Mouse (Mus musculus): ENCODE measurements around the gene Slc10a6.

Gene Slc10a6

GRCm38 (mm10) chr5:103620301-103620973 is 8.8 kb downstream of the Slc10a6 start:
- DNase-seq (ENCODE audit: low spot score in 2 of 2), result peak; percentile 66 to 70

GRCm38 (mm10) chr5:103617191-103617590 is 12.0 kb downstream of the Slc10a6 start:
- no peak for DNase-seq (ENCODE audit: low spot score in 2 of 2)

- no peak for DNase-seq (ENCODE audit: low spot score in 2 of 2)
Measured at GRCm38 (mm10) chr5:103614356-103614755, 14.8 kb downstream of the Slc10a6 start.

DNA sequence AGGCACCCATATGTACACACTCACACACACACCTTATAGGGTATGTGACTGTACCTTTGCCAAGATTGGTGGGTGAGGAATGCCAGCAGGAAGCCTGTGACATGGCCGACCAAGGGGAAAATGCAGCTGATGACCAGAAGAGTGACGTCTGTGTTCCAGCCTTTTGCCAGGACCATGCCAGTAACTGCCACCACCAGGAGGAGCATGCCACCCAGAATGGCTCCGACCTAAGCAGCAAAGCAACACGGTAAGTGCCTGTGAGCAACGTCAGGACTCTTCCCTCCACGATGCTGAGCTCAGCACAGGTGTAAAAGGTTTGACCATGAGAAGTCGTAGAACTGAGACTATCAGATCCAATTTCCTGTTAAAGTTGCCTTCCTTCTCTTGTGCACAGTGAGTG is 16.9 kb downstream of the Slc10a6 start:
- no peak for DNase-seq (ENCODE audit: low spot score in 2 of 2)

DNA sequence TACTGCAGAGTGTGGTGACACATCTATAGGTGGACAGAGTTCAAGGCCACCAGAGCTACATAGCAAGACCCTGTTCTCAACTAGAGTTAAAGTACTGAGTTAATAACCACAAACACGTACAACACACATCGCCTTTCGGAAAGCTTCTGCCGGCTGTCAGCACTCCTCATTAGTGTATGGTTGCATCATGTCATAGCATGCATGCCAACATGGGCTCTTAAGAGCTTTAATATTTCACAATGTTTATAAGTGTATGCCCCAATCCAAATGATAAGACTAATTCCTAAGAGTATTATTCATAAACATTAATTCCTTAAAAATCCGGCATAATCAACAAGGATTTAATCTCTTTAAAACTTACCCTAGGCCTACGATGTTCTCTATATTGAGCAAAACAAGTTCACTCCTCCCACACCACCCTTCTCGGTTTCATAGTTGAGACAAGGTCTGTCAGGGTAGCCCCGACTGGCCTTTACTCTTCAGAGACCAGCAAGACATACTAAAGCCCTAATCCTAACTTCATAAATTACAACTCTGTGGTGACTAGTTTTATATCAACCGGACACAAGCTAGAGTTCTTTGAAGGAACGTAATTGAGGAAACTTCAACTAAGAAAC is 18.2 kb downstream of the Slc10a6 start:
- DNase-seq (ENCODE audit: low spot score in 2 of 2), result no peak

GRCm38 (mm10) chr5:103610148-103610547 is 19.1 kb downstream of the Slc10a6 start:
- no peak for DNase-seq (ENCODE audit: low spot score in 2 of 2)

- no peak for DNase-seq (ENCODE audit: low spot score in 2 of 2)
Measured at GRCm38 (mm10) chr5:103605707-103606106, 23.5 kb downstream of the Slc10a6 start.

DNA sequence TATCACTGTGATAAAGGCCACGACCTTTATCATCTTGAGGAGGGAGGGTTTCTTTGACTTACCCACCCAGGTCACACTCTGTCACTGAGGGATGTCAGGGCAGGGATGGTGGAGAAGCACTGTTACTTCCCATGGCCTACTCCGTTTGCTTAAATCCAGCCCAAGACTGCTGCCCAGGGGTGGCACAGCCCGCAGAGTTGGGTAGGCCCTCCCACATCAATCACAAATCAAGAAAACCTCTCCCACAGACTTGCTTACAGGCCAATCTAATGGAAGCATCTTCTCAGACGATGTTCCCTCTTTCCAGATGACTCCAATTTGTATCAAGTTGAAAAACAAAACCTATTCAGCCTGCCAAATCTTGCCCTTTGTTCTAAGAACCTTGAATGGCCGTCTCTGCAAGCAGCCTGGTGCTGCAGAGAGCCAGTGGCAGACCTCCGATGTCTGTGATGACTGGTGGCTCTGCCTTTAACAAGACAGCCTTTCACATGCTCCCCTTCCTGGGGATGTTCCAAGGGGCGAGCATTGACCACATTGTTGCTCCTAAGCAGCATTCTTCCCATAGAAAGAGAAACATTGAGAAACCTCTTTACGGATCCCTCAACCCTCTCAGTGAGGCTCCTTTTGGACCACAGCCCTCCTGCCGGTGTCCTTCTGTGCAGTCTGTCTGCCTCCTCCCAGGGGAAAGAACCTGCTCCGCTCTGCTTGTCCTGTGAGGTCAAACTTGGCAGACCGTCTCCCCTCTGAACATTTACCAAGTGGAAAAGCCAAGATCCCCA is 25.9 kb downstream of the Slc10a6 start:
- DNase-seq (ENCODE audit: low spot score in 2 of 2), result no peak

- no peak for DNase-seq (ENCODE audit: low spot score in 2 of 2)
Measured at GRCm38 (mm10) chr5:103598881-103599280, 30.3 kb downstream of the Slc10a6 start.

GRCm38 (mm10) chr5:103598264-103598663 is 30.9 kb downstream of the Slc10a6 start:
- no peak for DNase-seq (ENCODE audit: low spot score in 2 of 2)

- DNase-seq (ENCODE audit: low spot score in 2 of 2), result no peak
Measured at GRCm38 (mm10) chr5:103597604-103598003, 31.6 kb downstream of the Slc10a6 start.

DNA sequence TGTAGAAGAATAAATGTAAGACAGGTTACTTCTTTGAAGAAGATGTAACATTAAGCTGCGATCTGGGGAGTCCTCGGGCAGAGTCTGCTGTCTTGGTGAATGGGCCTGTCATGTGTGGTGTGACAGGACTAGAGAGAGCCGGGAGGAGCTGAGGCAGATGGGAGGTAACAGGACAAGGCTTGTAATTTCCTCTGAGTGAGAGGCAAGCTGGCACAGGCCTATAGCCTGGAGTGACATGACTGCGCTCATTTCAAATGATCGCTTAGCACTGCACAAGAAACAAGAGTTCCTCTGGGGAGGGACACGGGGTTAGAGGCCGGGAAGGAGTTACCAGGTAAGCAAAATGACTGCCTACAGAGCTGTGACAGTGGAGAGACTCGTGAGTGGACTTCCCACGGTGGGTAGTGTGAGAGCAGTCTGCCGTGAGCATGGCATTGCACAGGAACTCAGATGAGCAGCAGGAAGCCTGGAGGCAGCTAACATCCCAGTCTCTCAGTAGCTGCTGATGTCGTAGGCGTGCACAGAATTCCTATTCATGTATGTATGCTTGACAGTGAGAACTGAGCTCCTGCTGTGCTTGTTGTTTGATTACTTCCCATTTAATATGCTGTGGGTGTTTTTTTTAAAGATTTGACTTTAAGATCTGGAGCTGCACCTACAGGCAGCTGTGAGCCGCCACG is 32.6 kb downstream of the Slc10a6 start:
- no peak for DNase-seq (ENCODE audit: low spot score in 2 of 2)

GRCm38 (mm10) chr5:103595394-103596226 is 33.6 kb downstream of the Slc10a6 start:
- no peak for DNase-seq (ENCODE audit: low spot score in 2 of 2)

- no peak for DNase-seq (ENCODE audit: low spot score in 2 of 2)
Measured at GRCm38 (mm10) chr5:103593575-103593974, 35.6 kb downstream of the Slc10a6 start.

DNA sequence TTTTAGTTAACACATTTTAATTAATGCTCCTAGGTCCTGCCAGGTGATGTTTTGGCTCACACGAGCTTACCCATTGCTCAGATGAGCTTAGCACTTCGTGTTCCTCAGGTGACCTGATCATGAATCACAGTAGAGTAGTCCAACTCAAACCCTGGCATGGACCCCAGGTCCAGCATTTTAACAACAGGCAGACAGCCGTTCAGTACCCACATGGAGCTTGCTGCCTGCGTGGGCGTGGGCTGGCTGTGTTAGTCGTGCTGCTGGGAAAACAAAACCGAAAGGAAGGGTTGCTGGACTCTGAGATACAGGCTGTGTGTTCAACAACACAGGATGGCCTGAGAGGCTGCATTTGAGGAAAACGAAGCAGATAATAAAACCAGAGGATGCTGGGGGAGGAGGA is 36.5 kb downstream of the Slc10a6 start:
- DNase-seq (ENCODE audit: low spot score in 2 of 2), result peak; percentile 43 to 45

DNA sequence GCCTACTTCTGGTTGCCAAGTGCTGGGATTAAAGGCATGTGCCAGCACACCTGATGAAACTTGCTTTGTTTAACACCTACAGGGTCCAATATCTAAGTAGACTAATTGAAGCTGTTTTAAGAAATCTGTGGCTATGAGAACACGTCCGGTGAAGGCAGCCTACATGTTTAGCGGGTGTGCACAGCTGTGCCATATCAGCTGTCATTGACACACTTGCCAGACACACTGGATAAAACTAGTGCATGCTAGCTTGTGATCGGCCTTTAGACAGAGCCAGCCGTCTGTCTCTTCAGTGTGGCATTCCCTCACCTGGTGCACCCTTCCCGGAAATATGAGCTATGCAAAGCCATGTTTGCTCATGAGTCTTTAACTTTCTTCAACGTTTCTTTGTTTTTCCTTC is 37.4 kb downstream of the Slc10a6 start:
- peak in 1 of 2 experiments; percentile 24 for DNase-seq (ENCODE audit: low spot score in 2 of 2)

- no peak for DNase-seq (ENCODE audit: low spot score in 2 of 2)
Measured at GRCm38 (mm10) chr5:103587219-103587618, 42.0 kb downstream of the Slc10a6 start.

DNA sequence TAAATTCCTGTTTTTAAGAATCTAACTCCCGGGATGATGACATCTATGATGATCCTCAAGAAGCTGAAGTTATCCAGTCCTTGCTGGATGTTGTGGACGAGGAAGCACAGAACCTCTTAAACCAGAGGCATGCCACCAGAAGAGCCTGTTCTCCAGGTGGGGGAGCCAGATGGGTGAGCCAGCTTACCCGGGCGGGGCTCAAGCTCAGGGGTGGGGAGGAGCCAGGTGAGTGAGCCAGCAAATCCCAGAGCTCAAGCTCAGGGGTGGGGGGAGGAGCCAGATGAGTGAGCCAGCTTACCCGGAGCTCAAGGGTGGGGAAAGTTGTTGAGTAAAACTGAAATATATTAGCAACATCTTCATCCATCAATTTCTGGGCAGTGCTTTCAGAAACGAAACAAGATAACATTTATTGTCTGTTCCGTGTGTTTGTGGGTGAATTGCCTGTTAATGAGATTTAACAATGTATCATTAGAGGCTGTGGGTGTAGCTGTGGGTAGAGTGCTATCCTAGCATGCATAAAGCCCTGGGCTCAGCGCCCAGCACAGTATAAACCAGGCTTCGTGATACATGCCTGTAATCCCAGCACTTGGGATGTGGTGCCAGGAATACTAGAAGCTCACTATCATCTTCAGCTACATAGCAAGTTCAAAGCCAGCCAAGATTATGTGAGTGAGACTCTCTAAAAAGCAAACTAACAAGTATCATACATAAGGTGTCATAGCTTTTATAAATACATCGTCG is 49.4 kb downstream of the Slc10a6 start:
- no peak for DNase-seq (ENCODE audit: low spot score in 2 of 2)

- no peak for DNase-seq (ENCODE audit: low spot score in 2 of 2)
Measured at GRCm38 (mm10) chr5:103569446-103569845, 59.8 kb downstream of the Slc10a6 start.

GRCm38 (mm10) chr5:103568034-103568433 is 61.2 kb downstream of the Slc10a6 start:
- DNase-seq (ENCODE audit: low spot score in 2 of 2), result no peak

DNA sequence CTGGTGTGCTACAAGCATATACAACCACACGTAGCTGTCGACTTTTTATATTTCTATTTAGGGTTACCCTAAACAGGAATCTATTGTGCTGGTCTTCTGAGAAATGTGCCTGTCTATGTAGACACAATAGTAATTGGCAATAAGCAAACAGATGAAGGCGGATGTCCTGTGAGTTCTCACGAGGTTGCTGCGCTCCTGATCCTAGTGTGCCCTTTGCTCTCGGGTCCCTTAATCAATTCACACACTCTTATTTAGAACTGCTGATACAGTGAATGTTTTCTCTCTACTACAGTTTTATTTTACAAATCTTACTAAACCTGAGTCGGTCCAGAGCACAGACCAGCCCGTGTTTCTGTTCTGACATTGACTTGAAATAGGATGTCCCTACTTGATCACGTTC is 68.7 kb downstream of the Slc10a6 start:
- DNase-seq (ENCODE audit: low spot score in 2 of 2), result no peak

Data from heart, adult 9 months (tissue).